Mouse (Mus musculus) brain, embryonic 14.5 days (tissue): Measurements from ENCODE around the gene Hist2h3b.
"Not testable (repeated sequence)": the region's sequence is repeated elsewhere in the genome, so short reads cannot be mapped to it uniquely, and the experiment has no call there.

Source experiments
- CTCF ChIP-seq: fragments of 200-500 bp; IDR thresholded peaks from 2 replicates; pipeline ENCODE4 v1.5.1; 2012; ENCODE audit warnings: inconsistent platforms, mild to moderate bottlenecking, moderate library complexity, borderline replicate concordance; ENCODE audit not compliant: insufficient read depth, insufficient read length; ENCODE audit errors: extremely low read depth
- POLR2A ChIP-seq: fragments of 200-500 bp; IDR thresholded peaks from 2 replicates; pipeline ENCODE4 v1.6.1; 2012; ENCODE audit warnings: mild to moderate bottlenecking, inconsistent platforms, borderline replicate concordance; ENCODE audit not compliant: poor library complexity, insufficient read depth, insufficient read length, severe bottlenecking; ENCODE audit errors: extremely low read depth

DNA sequence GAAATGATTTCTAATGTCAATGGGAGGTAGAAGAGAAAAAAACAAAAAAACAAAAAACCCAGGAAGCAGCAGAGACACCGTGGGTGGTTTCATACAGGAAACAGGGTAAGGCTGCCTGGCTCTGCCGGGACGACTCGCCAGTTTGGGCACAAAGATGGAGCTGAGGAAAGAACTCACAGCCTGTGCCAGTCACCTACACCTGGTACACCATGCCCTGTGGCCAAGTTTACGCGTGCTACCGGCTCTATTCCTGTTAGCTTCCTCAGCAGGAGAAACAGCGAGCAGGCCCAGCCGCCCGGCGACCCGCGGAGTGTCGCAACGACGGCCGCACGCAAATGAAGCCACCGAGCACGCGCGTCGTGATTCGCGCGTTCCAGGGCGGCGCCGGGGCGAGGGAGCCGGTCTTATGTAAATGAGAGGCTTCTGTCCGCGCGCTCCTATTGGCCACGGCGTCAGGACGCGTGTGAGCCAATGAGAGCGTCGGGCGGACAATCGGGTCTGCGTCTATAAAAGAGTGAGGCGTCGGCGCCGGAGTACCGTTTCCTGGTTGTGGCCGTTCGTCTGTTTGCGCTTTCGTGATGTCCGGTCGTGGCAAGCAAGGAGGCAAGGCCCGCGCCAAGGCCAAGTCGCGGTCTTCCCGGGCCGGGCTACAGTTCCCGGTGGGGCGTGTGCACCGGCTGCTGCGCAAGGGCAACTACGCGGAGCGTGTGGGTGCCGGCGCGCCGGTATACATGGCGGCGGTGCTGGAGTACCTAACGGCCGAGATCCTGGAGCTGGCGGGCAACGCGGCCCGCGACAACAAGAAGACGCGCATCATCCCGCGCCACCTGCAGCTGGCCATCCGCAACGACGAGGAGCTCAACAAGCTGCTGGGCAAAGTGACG lies 23.2 kb upstream of the Hist2h3b start, which contains the start of gene Hist2h2aa1:
- TF ChIP-seq CTCF, POLR2A: not testable (repeated sequence)
